Mouse (Mus musculus) cerebellum, adult 2 months (tissue): ENCODE measurements around the gene Dusp7. TPM values are rescaled to one million over a fixed set of nuclear protein-coding genes. Genes with fewer than 3 reads are reported as not detected.

ENCODE experiments used
- DNase-seq, 2 experiments: peaks; one replicate each; pipeline ENCODE4 v3.0.0; 2021
- H3K27ac ChIP-seq: fragments of 200-500 bp; 2 replicates; pipeline ENCODE4 v1.5.1; 2012; ENCODE audit warnings: low read length, control low read depth, inconsistent platforms; ENCODE audit not compliant: insufficient read depth
- H3K27me3 ChIP-seq: fragments of 200-500 bp; 2 replicates; pipeline ENCODE4 v1.6.1; 2012; ENCODE audit warnings: inconsistent platforms, mild to moderate bottlenecking, low read length, moderate library complexity; ENCODE audit not compliant: control insufficient read depth, insufficient read depth
- H3K4me1 ChIP-seq: fragments of 200-500 bp; 2 replicates; pipeline ENCODE4 v1.6.1; 2011; ENCODE audit warnings: low read length; ENCODE audit not compliant: control insufficient read depth, insufficient read depth
- H3K4me3 ChIP-seq: fragments of 200-500 bp; replicated peaks from 2 replicates; pipeline ENCODE3; 2011; ENCODE audit warnings: mild to moderate bottlenecking, low read depth, low read length, control low read depth; ENCODE audit not compliant: insufficient read depth
- CTCF ChIP-seq: fragments of 200-500 bp; IDR thresholded peaks from 2 replicates; pipeline ENCODE4 v1.5.1; 2011; ENCODE audit warnings: low read depth, mild to moderate bottlenecking, control low read depth, low read length, moderate library complexity, borderline replicate concordance; ENCODE audit not compliant: insufficient read depth
- POLR2A ChIP-seq: fragments of 200-500 bp; IDR thresholded peaks from 2 replicates; pipeline ENCODE4 v1.6.1; 2011; ENCODE audit warnings: low read length, control low read depth, borderline replicate concordance; ENCODE audit not compliant: insufficient read depth
- WGBS: fragments of 180-500 bp; shearing (Covaris S2); methylation state at CpG from one replicate; pipeline ENCODE4 v1.1.7; 2018; 5-methylcytosine and 5-hydroxymethylcytosine counted together
- polyA plus RNA-seq: library from polyadenylated mRNA; depleted of rRNA; stranded (reverse); fragments of >200 nt; gene quantifications from 2 replicates; pipeline ENCODE4 v1.2.3, GENCODE M21; 2012

Dusp7 gene
- polyA plus RNA-seq, 1 experiment: 49.6 TPM

DNA sequence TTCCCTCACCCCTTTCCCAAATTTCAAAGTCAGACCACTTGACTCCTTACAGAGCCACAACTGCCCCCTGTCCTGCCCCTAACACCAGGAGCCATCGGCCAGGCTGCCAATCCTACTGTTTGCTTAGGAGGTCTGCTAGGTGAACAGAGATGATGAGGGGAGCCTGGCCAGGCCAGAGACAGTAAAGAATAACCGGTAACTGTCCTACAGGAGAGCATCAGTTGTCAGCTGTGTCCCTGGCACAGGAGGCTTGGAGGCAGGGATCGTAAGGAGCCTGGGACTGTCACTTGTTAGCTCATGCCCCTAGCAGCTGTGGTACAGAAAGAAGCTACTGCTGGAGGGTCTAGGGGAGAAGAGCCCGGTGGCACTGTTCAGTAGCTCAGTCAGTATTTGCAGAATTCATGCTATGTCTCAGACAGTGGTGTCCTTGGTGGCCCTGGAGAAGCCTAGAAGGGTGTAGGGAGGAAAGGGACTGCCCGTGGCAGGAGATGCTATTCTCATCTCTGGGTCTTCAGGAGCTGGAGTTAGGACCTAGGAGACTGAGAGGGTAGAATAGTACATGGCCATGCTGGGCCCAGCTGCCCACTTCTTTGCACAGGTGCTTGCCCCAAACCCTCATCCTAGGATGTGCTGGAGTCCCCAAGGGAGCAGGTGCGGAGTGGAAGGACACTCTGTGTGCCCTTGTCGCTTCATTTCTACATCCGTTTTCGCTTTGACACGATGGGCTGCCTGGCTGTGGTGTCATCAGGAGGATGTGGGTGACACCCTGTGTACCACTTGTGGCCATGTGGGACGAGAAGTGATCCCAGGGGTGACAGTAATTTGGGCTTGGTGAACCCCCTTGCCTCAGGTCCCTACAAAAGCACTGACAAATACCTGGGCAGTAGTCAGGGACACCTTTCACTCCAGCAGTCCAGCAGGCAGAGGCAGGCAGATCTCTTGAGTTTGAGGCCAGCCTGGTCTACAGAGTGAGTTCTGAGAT is 4.3 kb downstream of the Dusp7 start:
- no peak overlapping the region for H3K27ac ChIP-seq
- no peaks in the 10 kb centered on the region for H3K27me3 ChIP-seq
- no peak for DNase-seq
- H3K4me1 ChIP-seq: peaks cover 27% of the 10 kb centered on the region
- TF ChIP-seq POLR2A (no peak), CTCF (no peak)
- WGBS: 84% methylated on average over 11 of the region's 11 CpGs
- H3K4me3 ChIP-seq: no peak overlapping the region

DNA sequence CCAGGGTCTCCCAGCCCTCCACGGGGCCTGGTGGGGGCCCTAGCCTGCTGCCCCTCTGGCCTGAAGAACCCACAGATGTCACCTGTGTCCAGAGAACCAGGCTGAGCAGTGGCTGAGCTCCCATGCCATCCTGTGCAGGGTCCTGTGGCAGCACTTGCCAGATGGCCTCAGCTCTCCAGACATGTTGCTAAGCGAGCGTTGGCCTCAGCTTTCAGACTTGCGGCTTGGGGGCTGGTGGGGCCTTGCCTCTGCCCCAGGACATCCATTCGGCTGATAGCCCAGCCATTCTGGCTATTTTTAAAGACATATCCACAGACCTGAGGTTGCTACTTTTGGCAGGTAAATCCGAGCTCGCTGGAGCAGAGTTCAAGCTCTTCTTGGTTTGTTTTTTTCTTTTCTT is 5.5 kb downstream of the Dusp7 start:
- peaks cover 27% of the 10 kb centered on the region for H3K4me1 ChIP-seq
- 43% methylated on average over 7 of the region's 7 CpGs for WGBS
- TF ChIP-seq POLR2A: no peak
- no peak for TF ChIP-seq CTCF
- DNase-seq: no peak
- H3K27ac ChIP-seq: no peak overlapping the region
- no peak overlapping the region for H3K4me3 ChIP-seq
- H3K27me3 ChIP-seq: no peaks in the 10 kb centered on the region

DNA sequence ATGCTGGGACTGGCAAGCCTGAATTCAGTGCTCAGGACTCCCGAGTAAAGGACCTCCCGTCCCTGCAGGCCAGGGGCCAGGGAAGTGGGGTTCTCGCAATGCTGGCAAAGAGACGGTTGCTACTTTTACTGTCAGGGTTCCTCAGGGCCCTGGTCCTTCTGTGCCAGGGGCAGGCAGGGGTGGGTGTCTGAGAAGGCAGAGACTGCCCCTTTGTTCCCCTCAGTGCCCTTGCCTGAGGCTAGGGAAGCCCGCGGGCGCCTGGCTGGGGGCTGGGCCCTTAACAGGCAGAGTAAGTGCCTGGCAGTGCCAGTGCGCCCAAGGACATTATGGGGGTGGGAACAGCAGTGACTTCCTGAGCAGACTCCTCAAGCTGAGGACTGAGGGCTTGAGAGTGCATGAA is 8.8 kb downstream of the Dusp7 start:
- peak; percentile 45 to 55 for DNase-seq
- H3K4me3 ChIP-seq: no peak overlapping the region
- H3K27ac ChIP-seq: peak overlapping the region; percentile 4; the same call in 1 of the 2 replicates
- 73% methylated on average over 8 of the region's 8 CpGs for WGBS
- TF ChIP-seq CTCF (no peak), POLR2A (no peak)
- H3K27me3 ChIP-seq: no peaks in the 10 kb centered on the region
- peaks cover 8% of the 10 kb centered on the region for H3K4me1 ChIP-seq

DNA sequence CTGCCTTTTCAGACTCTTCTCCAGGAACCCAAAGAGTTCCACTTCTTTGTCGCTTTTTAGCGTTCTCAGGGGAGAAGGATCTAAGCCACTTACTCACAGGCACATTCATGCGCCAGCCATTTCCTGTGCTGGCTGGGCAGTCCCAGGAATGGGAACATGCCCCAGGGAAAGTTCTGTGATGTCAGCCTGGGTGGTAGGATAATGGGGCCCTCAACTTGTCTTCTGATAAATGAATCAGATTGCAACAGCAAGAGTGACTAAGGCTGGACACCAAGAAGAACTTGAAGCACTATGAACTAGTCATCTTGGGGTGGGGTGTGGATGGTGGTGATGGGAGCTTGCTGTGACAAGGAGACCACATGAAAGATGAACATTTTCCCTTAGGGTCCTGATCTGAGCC is 9.6 kb downstream of the Dusp7 start:
- 83% methylated on average over 3 of the region's 3 CpGs for WGBS
- TF ChIP-seq CTCF (no peak), POLR2A (no peak)
- Histone ChIP-seq H3K27ac (no peak overlapping the region), H3K4me1 (peaks cover under 1% of the 10 kb centered on the region; the same call in 1 of the 2 replicates), H3K4me3 (no peak overlapping the region), H3K27me3 (no peaks in the 10 kb centered on the region)
- DNase-seq: no peak

DNA sequence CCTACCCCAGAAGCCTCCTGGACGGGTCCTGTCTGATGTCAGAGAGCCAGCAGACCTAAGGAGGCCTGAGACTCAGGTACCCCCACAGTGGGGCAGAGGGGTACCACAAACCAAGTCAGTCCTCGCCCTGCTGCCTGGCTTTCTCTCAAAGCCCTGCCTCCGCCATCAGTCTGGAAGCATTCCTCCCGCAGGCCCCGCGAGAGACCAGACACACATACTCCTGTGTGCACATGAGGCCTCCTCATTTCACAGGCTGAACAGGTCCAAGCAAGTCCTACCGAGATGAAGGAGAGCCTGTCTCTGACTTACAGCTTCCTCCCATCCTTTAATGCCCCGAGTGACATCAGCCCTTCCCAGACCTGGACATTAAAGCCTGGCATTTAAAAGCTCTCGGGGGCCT is 10.3 kb downstream of the Dusp7 start:
- no peaks in the 10 kb centered on the region for H3K27me3 ChIP-seq
- WGBS: 77% methylated on average over 9 of the region's 9 CpGs
- TF ChIP-seq POLR2A (no peak), CTCF (no peak)
- no peak overlapping the region for H3K27ac ChIP-seq
- DNase-seq: no peak
- H3K4me1 ChIP-seq: no peaks in the 10 kb centered on the region
- no peak overlapping the region for H3K4me3 ChIP-seq

DNA sequence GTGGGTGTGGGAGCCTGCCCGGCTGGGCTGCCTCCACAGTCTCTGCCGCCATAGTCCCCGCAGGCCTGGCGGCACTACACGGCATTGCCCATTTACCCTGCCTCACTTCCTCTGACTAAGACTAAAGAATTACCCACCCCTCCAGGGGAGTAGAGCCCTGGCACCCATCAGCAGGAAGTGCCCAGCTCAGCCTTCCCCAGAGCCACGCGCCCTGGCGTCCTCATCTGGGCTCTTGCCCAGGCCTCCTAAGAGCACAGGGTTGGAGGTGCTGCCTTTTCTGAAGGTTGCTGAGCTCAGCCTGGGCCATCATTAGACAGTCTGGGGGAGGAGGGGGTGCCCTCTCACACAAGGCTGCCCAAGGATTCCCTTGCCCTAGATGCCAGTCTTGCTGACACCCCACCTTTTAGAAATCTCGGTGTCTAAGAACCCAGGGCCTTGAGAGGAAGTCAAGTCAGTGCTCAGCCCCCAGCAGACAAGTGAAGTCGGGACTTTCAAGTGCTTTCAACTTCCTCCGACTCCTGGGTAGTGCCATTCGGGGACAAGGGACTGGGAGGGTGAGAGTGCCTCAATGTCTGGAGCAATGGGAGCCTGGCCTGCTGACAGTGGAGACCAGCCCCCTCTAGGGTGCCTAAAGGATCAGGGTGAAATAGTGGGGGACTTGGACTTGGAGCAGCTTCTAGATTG is 17.9 kb downstream of the Dusp7 start:
- H3K27ac ChIP-seq: no peak overlapping the region
- H3K4me1 ChIP-seq: peaks cover 7% of the 10 kb centered on the region
- no peak for DNase-seq
- WGBS: 65% methylated on average over 12 of the region's 12 CpGs
- H3K27me3 ChIP-seq: no peaks in the 10 kb centered on the region
- H3K4me3 ChIP-seq: no peak overlapping the region
- no peak for TF ChIP-seq CTCF

DNA sequence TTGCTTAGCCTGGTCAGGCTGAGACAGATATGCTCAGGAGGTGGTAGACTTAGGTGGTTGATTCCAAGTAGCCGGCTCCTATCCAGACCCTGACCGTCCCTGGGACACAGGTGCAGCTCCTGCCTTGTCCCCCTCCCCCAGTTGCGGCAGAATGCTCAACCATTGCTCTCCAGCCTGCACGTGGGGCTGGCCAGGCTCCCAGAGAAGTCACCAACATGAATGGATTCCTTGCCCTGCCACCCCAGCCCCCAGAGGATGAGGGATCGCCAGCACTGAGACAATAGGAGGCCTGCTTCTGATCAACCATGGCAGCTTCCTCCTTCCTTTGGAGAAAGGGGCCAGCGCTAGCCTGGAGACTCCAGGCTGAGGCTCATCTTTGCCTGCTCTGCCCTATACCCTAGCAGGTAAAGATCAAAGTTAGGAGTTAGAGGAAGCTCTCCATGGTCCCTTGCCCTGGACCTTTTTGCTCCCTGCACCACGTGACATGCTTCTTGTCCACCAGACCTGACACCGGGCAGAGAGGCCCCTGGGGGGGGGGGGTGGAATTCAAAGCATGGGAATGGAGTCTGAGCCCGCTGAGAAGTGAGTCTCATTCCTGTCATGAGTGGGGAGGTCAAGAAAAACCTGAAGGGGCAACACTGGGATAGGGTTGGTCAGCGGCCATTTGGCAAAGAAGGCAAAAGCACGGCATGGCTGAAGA is 24.5 kb downstream of the Dusp7 start:
- TF ChIP-seq CTCF (no peak), POLR2A (no peak)
- Histone ChIP-seq H3K4me1 (no peaks in the 10 kb centered on the region; the same call in 1 of the 2 replicates), H3K4me3 (no peak overlapping the region), H3K27me3 (no peaks in the 10 kb centered on the region), H3K27ac (no peak overlapping the region)
- whole genome bisulfite sequencing: 47% methylated on average over 11 of the region's 11 CpGs
- no peak for DNase-seq
